Mouse (Mus musculus) MEL (cell line): Measurements from ENCODE around the gene Ccs.

Experiments used
- EP300 ChIP-seq, 2 experiments: IDR thresholded peaks; 2 replicates each; pipeline ENCODE4 v1.6.1; 2011; ENCODE audit warnings: improper control_type of control experiment in 2 of 2, low read length in 2 of 2, low read depth in 1 of 2, mild to moderate bottlenecking in 1 of 2
- GATA1 ChIP-seq: IDR thresholded peaks from 2 replicates; pipeline ENCODE4 v1.6.1; 2011; ENCODE audit warnings: low read depth, low read length, improper control_type of control experiment
- SMC3 ChIP-seq: IDR thresholded peaks from 2 replicates; pipeline ENCODE4 v1.6.1; 2011; ENCODE audit warnings: low read depth, low read length, improper control_type of control experiment

DNA sequence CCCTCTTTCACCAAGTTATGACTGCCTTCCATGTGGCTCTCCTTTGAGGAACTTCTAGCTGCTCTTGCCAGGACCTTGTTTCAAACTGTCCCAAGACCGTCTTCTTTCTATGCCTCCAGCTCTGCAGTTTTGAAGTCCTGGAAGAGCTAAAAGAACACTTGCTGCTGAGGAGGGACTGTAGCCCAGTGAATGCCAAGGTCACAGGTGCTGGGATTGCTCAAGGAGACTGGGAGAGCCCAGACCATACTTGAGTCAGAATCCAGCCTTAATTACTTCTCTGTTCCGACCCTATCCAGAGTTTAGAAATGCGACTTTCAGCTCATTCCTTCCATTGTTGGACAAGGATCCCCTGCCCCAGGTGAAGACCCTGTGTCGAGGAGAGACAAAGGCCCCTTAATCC, 16.8 kb upstream of the Ccs start:
- TF ChIP-seq EP300 (IDR thresholded peaks at IDR 0.05; ENCODE audit: low read depth in 1 of 2, low read length in 2 of 2) (no peak), GATA1 (no peak), SMC3 (no peak)
